Mouse (Mus musculus) thymus, postnatal 36 days (tissue): ENCODE results near the gene Fam186b.

Experiments used
- DNase-seq, 2 experiments: peaks; one replicate each; pipeline ENCODE4 v3.0.0; 2022; ENCODE audit warnings: mixed read lengths in 2 of 2

Fam186b gene

DNA sequence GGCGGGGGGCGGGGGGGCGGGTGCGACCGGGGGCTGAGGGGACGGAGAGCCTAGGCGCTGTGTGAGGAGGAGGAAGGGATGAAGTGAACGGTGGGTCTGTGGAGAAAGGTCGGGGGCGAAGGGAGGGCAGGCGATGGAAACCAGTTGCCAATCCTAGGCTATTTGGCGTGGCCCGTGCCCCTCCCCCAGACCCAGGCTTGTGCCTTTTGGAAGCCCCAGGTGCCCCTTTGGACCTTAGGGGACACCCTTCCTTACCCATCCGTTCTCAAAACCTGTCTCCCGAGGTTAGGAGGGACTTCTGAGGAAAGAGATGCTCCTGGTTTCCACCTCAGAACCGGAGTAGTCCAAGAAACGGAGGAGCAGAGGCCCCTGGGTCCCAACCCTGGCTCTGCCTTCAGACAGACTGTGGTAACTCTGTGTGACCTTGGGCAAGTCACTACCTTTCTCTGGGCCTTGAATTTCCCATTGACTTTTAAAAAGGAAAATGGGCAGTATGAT is at the start of gene Fam186b:
Gene Fam186b (minus strand): TSS at position 405 of the 498 bp plus-strand sequence.
- peak; percentile 21 to 52 for DNase-seq

DNA sequence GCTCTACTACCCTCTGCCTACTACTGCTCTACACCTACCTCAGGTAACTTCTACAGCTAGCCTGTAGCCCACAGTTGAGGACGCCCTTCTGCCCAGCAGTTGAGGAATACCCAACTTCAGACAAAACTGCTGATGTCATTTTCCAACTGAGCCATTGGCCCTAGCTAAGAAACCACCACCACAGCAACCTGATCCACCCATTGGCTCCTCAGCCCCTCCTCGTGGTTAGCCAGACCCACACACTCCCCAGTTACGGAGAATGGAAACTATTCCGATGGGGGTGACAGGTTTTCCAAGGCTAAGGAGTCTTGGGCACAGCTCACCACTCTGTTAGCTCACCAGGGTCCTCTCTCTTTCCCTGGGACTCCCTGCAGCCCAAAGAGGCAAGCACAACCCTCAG is 49.3 kb upstream of the Fam186b start:
- DNase-seq: no peak

DNA sequence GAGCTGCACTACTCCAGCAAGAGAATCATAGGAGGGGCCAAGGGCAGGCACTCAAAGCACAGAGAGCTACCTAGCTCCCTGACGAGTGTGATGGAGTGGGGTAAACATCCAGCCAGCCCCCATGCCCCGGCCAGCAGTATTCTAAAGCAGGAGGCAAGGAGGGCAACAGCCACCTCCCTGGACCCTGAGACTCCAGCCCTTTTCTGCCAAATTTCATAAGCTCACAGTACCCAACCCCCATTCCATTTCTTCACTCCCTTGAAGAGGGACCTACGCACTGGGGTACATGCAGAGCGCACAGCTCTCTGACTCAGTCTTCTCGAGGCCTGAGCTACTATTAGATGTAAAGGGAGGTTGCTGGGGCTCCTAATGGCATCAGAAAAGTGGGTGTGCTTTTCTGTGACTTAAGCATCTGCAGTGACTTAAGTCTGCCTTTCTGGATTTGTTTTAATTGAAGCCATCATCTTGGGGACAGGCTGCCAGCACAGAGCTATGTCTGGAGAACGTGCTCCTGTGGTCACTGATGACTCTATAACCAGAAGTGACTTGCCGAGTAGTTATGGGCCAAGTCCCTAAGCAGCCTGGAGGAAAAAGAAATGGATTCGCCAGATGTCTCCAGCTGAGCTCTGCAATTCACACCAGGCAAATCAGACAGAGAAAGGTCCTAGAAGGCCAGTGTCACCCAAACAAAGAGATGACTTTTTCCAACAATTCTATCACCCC is 48.6 kb upstream of the Fam186b start:
- DNase-seq: no peak

DNA sequence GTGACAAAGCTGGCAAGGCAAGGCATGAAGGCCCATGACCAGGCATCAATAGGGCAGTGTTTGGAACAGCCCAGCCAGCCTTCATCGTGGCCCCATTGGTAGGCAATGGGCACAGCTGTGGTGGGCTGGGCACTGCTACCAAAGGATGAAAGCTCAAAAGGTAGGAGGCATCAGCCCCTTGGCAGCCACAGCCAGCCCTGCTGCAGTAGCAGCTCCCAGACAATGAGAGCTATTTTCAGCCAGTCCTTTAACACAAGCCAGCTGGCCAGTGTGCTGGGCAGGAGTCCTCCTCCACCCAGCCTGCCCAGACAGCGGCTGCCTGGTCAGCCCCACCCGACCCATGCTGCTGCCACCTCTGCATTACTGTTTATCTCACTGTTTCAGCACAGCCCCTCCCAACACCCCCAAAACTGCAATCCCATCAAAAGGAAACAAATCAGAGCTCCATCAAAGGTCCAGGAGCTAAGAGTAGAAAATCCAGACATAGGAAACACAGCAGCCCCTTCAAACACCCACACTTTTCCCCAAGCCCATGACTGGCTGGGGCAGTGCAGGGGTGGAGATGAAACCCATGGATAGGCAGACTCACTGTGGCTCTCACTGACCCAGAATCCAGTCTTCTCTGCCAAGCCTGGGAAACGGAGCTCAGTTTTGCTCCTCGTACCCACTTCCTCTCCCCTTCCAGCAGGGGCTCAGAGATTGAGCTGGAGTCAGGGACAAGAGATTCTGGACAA is 47.9 kb upstream of the Fam186b start:
- DNase-seq: peak in 1 of 2 experiments; percentile 9

DNA sequence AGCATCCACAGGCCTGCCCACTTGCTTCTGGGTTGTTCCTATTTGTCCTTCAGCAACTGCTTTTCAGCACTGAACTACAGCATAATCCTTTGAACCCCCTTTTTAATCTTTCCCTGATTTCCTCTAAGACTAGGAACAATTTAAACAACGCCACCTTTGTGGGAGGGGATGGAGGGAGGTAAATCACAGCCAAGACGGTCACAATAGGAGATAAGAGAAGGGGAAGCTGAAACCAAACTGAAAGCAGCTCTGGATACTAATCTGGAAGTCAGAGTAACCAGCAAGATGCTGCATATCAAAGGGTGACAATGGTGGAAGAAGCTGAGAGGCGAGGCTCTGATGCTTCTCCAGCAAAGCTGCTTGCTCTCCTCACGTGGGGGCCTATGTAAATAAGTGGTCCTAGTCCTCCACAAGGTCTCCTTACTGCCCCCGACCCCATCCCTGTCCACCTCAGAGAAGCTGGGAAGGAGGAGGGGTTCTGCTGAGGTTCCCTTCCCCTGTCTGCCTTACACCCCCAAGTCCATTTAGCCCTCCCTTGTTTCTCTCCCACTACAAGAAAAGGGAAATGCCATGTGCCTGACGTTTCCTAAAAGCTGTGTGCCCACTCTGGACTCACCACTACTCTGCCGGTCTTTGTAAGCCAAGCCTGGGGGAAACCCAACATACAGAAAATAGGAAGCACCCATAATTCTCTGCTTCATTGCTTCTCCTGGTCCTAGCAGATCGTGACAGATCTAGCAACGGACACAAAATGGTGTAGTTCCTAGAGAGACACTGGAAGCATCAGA is 46.7 kb upstream of the Fam186b start:
- peak in 1 of 2 experiments; percentile 3 for DNase-seq

DNA sequence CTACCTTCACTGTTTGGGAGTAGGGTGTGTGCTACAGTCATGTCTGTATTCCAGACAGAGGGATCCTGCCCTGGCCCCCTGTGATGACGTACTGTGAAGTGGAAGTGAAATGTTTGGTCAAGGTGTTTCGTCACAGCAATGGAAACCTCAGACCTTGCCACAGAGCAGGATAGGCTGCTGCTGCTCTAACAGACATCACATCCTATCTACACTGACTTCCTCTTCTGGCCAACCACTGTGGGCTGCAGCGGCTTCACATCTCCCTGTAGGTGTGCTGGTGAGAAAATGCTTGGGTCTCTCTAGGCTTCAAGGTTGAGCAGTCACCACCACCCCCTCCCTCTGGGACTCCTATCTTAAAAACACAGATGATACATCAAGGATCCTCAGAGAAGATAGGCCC is 45.4 kb upstream of the Fam186b start:
- peak; percentile 69 to 80 for DNase-seq

DNA sequence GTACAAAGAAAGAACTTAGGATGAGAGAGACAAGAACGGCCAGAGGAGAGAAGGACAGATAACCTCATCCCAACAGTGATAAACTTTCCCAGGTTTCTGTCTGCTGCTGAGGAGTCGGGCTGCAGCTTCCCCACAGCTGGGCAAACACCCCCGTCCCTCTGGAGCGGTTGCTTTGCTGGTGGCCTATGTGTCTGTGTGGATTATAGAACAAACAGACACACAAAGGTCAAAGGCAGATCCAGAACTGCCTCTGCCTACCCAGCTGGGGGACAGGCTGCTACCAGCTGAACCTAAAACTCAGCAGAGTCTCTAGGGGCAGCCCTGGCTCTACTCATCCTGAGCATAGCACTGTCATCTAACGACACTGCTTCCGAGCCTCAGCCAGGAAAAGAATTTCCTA is 44.0 kb upstream of the Fam186b start:
- DNase-seq: no peak

DNA sequence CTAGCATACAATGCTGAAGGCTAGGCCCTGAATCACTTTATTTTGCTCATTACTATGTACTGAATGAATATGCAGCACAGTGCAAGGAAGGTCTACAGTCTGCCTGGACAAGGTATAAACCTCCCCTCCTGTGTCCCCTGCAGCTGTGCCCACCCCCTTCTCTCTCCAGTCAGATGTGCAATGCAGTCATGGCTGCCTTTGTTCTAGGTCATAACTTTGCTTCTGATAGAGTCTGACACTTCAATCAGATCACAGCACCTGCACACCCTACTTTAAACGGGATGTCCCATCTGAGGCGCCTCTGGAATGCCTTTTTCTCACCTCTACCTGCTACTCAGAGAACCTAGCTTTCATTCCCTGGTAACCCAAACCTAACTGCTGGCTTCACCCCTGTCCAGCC is 43.2 kb upstream of the Fam186b start:
- DNase-seq: peak; percentile 33 to 63

DNA sequence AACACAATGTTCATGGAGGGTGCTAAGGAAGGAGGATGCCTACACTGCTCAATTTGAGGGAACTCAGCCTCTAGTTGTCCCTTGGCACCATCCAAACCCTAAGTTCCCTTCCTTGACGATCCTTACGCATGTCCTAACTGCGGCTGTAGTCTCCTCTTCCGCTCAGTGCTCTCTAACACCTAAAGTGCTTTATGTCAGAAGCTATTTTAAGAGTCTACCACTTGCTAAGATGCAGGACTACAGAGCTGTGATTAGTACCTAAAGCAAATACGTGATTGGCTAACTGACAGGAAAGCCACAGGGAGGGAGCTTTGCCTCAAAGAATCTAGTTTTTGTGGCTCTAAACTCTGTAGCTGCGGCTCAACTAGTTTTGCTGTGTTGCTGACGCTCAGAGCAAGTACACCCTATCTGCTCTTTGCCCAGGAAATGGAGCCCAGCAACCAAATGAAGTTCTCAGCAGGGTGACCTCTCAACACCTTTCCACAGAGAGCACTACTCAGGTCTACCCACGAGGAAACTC is 40.2 kb upstream of the Fam186b start:
- no peak for DNase-seq

DNA sequence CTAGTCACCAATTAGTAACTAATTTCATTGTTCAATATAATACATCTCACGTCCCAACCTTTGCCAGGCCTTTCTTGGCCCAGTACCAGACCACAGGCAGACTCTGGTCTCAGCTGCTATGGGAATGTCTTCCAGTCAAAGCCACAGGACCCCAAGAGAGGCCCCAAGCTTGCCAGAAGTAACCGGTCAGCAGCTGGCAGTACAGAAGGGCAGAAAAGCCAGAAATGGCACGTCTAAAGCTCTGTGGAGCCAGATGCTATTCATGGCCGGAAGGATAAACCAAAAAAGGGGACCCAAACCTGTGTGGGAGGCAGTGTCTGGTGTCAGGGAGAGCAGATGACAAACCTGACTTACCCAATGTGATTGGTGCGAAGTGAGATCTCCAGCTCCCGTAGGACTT is 38.8 kb upstream of the Fam186b start:
- no peak for DNase-seq

DNA sequence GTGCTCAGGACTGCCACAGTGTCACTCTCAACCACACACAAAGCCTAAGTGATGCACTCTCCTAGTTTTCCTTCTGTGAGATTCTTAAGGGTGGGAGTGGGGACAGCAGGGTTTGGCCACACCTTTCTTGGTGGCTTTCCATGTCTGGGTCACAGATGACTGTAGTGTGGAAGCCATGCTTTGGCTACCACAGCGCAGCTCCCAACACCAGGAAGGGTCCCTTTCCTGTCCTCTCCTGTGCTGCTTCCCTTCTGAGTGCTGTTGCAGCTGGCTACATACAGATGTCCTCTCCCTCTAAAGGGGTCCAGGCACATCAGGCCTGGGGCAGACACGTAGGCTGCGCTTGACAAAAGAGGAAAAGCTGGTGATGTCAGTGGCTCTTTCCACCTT is 38.0 kb upstream of the Fam186b start:
- DNase-seq: no peak

DNA sequence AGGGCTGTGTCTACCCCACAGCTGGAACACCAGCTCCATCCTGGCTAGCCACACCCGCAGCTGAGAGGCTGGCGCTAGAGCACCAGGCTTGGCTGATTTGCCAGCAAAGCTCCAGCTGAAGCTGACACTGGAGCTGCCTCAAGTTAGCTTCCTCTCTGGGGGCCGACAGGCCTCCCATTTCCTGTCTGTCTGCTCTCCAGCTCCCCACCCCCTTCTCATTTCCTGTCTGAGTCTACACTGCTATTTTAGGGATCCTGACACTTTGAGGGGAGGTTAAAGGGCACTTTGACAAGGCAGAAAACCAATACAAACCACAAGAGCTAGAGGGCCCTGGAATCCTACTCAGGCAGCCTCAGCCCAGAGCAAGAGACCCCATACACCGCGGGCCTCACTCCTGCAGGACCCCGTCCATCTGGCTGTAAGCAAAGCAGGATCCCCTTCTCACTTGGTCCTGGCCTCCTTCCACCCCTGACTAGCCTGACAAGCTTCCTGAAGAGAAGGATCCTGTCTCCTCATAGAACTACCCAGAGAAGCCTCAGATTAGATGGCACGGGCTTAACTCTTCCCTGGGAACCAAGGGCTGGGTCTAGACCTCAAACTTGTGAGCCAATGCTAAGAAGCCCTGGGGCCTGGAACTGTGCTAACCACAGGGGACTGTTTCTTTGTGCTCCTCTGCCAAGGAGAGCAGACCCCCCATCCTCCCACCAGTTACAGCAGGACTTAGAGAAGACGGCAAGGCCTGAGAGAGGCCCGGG is 37.4 kb upstream of the Fam186b start:
- DNase-seq: peak; percentile 76 to 88

DNA sequence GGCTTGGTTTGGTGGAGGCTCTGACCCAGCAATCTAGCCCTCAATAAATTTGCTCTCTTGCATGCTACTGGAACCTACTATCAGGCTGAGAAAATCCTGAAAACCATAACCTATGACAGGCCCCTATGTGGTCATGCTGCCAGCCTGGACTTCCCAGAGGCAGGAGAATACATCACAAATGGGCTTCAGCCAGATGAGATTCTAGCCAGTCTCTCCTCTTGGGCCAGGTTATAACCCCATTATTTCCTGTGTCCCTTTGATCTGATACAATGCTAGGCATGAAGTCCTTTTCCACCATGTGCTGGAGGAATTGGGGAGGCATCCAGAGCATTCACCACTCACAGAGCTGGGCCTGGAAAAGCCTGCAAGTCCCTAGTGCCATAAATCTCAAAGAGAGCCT is 36.4 kb upstream of the Fam186b start:
- DNase-seq: no peak

DNA sequence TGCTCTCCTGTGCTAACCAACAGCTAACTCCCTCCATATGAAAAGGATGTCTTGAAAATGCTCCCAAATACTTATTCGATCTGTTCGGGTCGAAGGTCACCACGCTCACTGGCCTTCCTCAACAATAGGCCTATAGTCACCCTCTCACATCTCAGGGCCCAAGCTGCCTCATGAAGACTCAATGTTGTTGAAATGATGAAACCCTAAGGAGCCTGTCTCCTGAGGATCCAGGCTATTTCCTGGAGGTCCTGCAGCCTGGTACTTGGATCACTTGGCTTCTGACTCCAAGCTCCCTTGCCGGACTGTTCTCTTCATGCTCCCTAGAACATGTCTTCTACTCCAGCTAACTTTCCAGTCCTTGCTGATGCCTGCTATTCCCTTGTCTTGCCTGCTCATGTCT is 35.7 kb upstream of the Fam186b start:
- no peak for DNase-seq

DNA sequence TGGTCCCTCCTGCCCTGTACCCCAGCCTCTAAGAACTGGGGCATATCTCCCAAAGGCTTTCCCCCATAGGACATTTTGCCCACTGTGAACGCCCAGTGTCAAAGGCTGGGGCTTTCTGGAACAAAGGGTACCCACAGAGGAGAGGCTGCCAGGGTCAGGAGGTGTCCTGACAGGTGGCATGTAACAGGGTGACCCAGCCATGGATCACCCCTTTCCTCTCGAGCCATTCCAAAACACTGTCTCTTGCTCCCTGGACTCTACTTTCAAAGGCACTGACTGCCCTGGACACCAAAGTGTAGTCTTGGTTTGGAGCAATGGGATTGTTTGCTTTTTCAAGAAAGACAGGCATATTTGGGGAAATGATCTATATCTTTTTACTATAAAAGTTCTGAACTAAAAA is 34.6 kb upstream of the Fam186b start:
- no peak for DNase-seq

DNA sequence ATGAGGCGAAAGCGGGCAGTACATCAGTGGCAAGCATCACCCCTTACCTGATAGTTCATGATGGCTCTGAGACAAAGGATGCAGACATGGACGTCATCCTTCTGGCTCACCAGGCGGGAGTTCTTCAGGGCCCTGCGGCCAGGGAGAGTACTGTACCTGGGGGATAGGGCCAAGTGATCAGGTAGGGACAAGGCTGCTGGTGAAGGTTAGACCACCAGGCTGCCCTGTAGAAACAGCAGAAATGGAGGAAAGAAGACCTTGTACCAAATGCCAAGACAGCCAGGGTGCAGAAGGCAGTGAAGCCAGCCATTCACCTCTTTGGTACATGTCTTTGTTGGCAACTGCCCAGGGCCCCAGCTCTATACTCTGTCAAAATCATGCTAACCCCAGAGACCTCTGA is 32.3 kb upstream of the Fam186b start:
- DNase-seq: no peak

DNA sequence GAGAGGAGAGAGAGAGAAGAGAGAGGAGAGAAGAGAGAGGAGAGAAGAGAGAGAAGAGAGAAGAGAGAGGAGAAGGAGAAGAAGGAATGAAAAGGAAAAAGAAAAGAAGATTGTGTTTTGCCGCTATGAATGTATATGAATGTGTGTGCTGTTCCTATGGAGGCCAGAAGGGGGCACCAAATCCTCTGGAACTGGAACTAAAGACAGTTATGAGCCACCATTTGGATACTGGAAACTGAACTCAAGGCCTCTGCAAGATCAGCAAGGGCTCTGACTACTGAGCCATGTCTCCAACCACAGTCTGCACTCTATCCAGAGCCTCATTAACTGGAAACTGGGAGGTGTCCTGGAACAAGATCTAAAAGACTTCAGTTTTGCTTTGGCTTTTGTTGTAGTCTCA is 31.3 kb upstream of the Fam186b start:
- peak; percentile 59 to 68 for DNase-seq

DNA sequence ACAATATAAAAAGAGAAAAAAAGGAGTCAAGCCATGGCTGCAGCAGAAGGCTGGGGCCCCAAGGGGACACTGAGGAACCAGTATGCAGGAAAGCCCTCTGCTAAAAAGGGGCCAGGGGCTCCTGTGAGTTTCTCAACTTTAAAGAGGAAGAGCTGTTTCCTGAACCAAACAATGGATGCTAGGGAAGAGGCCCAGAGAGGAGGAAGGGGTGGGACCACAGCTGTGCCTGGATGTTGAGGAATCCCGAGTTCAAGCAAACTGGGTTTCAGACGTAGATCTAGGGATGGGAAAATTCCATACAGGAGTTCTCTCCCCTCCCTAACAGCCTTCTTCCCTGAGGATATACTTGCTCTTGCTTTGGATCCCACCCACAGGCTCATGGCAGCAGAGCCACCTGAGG is 30.7 kb upstream of the Fam186b start:
- no peak for DNase-seq

DNA sequence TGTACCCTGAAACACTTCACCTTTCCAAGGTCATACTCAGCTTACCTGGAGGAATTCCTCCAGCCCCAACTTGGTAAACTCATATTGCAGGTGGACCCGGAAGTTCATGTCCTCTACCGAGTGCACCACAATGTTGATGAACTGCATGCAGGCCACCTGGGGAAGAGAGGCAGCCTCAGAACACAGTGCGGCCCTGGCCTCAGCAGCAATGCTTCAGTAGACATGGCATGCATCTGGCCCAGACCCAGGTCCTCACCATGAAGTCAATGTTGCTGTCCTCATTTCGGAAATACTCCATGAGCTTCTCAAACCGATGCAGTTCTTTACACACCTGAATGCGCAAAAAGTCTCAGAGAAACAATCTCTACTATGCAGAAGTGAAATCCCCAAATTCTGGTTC is 29.9 kb upstream of the Fam186b start:
- DNase-seq: no peak

DNA sequence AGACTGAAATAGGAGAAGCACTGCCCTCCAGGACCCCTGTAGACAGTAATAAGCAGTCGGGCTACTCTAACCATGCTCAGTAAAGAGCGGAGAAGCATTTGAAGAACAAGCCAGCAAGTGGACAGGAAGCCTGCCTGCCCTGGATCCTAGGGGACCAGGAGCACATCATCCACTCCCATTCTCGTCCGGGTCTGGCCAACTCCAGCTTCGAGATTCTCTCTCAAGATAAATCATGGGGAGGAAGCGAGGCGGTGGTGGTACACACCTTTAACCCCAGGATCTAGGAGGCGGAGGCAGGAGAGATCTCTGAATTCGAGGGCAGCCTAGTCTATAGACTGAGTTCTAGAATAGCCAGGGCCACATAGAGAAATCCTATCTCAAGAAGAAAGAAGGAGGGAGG is 28.5 kb upstream of the Fam186b start:
- no peak for DNase-seq

DNA sequence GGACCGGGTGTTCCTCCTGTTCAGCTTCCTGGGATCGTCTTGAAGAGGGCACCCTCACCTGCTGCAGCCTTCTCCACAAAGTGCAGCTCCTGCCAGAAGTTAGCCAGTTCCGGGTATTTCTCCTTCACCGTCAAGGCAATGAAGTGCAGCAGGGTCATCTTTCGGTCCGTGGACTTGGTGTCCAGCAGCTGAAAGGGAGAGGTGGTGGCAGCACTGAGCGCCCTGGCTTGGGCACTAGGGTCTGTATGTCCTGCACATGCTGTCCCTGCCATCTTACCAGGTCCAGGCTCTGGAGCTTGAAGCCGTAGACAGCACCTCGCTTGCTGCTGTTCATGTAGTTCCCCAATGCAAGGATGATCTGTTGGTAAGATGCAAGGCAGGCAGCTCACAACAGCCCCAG is 25.3 kb upstream of the Fam186b start:
- no peak for DNase-seq

DNA sequence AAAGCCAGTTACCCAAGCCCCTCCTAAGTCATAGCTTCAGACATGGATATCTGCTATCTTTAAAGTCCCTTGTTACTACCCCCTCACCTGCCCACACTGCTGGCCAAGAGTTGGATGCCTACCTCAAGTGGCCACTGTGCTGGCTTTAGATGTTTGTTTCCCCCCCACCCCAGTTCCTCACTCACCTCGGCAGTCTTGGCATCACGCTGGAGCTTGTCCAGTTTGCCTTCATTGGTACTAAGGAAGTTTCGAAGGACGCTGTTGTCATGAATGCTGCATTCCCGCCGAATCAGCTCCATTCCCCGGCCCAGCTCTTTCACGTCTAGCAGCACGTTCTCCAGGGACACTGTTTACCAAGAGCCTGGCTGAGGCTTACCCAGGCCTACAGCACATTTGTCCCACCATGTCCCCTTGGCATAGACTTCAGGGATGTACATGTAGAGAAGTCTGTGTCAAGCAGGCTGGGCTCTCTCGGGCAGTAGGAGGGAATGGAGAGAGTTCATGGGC is 24.5 kb upstream of the Fam186b start:
- DNase-seq: no peak
